Mouse (Mus musculus): ENCODE results near the gene Kit. TPM values are rescaled to one million over a fixed set of nuclear protein-coding genes. Genes with fewer than 3 reads are reported as not detected.

The Kit gene
- polyA plus RNA-seq, 1 experiment = 7.8 TPM

DNA sequence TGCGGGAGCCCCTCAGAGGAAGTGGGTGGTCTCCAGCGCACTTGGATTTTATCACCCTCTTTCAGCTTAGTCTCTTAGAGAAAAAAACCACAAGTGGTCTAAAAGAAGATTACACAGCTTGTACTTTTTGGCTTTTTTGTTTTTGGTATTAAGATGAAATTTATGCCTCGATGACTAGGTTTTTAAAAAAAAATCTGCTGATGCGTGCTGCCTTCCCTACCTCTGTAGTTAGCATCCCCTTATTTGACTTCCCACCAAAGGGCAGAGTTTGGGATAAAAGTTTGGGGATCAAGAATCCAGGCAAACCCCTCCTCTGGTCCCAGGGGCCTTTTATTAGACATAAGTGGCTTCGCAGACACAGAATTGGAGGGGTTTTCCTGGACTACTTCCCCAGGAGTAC, 4.5 kb downstream of the Kit start:
- H3K4me1 ChIP-seq (ENCODE audit: control insufficient read depth, insufficient read depth, low read length) = peaks cover 6% of the 10 kb centered on the region
- no peak overlapping the region for H3K4me3 ChIP-seq (replicated peaks; ENCODE audit: control insufficient read depth, low read depth, low read length)
- H3K27ac ChIP-seq (ENCODE audit: control insufficient read depth, insufficient read depth, low read depth, low read length, poor library complexity) = no peak overlapping the region
- 21% methylated on average over 5 of the region's 5 CpGs for WGBS
- TF ChIP-seq CTCF (IDR thresholded peaks at IDR 0.05; ENCODE audit: control insufficient read depth, insufficient read depth, low read length) (no peak), POLR2A (IDR thresholded peaks at IDR 0.05; ENCODE audit: borderline replicate concordance, control insufficient read depth, low read depth, low read length) (no peak)

DNA sequence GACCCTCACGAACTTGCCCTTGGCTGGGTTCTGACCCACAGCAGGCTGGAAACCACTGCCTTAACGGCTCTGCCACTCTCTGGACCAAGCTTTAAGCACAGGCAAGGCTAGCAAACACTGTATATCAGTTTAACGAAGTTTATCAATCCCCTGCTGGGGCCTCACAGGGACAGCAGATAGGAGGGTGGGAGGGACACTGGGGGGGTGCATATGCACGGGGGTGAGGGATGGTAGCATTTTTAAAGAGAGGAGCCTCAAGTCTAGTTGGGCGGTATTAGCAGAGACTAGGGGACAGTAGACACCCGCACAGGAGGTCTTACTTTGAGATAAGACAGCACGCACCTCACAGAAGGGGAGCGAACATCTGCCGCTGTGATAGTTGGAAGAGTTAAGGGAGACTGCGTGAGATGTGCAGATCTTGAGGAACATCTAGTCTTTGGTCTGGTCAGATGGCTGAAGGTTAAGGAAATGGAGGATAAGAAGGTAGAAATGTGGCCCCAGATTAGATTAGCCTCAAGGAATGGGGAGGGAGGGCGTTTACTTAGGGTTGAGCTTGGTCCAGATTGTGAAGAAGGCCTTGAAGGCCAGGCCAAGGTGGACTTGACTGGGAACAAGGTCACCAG, 5.0 kb downstream of the Kit start:
- H3K4me3 ChIP-seq (replicated peaks; ENCODE audit: control insufficient read depth, low read depth, low read length) = no peak overlapping the region
- WGBS = 30% methylated on average over 11 of the region's 11 CpGs
- no peak overlapping the region for H3K27ac ChIP-seq (ENCODE audit: control insufficient read depth, insufficient read depth, low read depth, low read length, poor library complexity)

DNA sequence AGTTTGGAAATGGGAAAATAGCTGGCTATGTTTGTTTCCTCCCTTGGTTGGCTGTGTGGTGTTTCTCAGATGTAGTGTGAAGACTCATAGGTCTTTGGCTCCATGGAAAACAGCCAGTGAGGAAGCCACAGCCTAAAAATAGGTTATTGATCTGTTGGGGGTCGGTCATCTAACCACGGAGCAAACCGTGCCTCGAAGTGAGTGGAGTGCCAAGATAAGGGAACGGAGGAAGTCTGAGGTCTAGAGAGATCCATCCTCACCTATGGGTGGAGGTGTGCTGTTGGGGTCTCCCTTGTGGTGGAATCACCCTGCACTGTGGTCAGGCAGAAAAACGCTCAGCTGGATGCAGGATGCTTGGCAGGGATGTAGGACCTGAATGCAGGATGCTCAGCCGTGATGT, 7.2 kb downstream of the Kit start:
- peaks cover 6% of the 10 kb centered on the region for H3K4me1 ChIP-seq (ENCODE audit: control insufficient read depth, insufficient read depth, low read length)
- 24% methylated on average over 7 of the region's 7 CpGs for WGBS
- no peak overlapping the region for H3K4me3 ChIP-seq (replicated peaks; ENCODE audit: control insufficient read depth, low read depth, low read length)
- H3K27ac ChIP-seq (ENCODE audit: control insufficient read depth, insufficient read depth, low read depth, low read length, poor library complexity) = no peak overlapping the region
- TF ChIP-seq POLR2A (IDR thresholded peaks at IDR 0.05; ENCODE audit: borderline replicate concordance, control insufficient read depth, low read depth, low read length) = no peak

More for the DNA sequence above, 5.0 kb downstream of the Kit start:
- H3K4me1 ChIP-seq (ENCODE audit: control insufficient read depth, insufficient read depth, low read length) = peaks cover 6% of the 10 kb centered on the region
- TF ChIP-seq CTCF (IDR thresholded peaks at IDR 0.05; ENCODE audit: control insufficient read depth, insufficient read depth, low read length) (no peak), POLR2A (IDR thresholded peaks at IDR 0.05; ENCODE audit: borderline replicate concordance, control insufficient read depth, low read depth, low read length) (no peak)

DNA sequence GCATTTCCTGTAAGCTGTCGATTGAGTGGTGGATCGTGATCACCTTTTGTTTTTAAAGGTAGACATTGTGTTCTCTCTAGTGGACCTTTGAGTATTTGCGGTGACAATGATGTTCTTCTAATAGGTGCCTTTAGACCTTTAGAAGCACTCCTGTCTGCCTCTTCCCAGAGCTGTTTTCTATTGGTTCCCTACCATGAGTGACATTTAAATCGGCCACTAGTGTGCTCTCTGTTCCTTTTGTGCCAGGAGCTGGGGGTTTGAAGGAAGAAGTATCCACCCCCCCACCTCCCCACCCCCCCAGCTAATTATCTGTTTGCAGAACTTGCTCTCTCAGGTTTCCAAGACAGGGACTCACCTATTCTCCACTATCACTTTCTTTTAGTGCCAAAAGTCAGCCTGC, 13.1 kb downstream of the Kit start:
- no peaks in the 10 kb centered on the region for H3K4me1 ChIP-seq (ENCODE audit: control insufficient read depth, insufficient read depth, low read length)
- TF ChIP-seq POLR2A (IDR thresholded peaks at IDR 0.05; ENCODE audit: borderline replicate concordance, control insufficient read depth, low read depth, low read length) (no peak), CTCF (IDR thresholded peaks at IDR 0.05; ENCODE audit: control insufficient read depth, insufficient read depth, low read length) (no peak)
- H3K27ac ChIP-seq (ENCODE audit: control insufficient read depth, insufficient read depth, low read depth, low read length, poor library complexity) = no peak overlapping the region
- WGBS = 69% methylated on average over 4 of the region's 4 CpGs
- H3K4me3 ChIP-seq (replicated peaks; ENCODE audit: control insufficient read depth, low read depth, low read length) = no peak overlapping the region

DNA sequence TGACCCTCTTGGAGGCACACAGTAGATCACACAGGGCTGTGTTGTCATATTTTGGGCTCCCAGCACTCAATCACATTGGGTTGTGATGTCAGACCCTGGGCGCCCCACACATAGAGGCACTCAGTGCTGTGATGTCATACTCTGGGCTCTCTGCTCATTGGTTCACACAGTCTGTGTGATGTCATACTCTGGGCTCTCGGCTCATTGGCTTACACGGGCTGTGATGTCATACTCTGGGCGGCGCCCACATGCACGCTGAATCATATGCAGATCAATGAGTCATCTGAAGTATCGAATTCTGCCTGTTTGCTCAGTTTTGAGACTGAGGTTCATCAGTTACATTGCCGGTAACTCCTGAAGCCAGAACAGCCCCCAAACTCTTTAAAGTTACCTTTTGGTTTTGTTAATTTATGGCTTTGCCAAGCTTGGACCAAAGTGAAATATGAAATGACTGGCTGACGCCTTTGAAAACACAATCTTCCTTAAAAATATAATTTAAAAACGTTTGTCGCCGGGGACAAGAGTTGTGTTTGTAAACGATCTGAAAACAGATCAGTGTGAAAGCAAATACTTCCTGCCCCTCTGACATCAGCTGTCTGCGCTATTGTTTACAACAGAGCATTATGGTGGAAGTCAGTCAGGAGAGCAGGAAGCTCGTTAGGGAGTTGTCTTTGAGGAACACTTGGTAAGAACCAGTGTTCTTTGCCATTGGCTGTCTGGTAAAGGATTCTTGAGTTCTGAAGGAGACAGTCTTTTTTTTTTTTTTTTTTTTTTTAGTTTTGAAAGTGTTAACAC, 15.0 kb downstream of the Kit start:
- no peak overlapping the region for H3K4me3 ChIP-seq (replicated peaks; ENCODE audit: control insufficient read depth, low read depth, low read length)
- no peaks in the 10 kb centered on the region for H3K4me1 ChIP-seq (ENCODE audit: control insufficient read depth, insufficient read depth, low read length)
- WGBS = 64% methylated on average over 15 of the region's 15 CpGs
- no peak overlapping the region for H3K27ac ChIP-seq (ENCODE audit: control insufficient read depth, insufficient read depth, low read depth, low read length, poor library complexity)
- no peak for TF ChIP-seq CTCF (IDR thresholded peaks at IDR 0.05; ENCODE audit: control insufficient read depth, insufficient read depth, low read length)
- TF ChIP-seq POLR2A (IDR thresholded peaks at IDR 0.05; ENCODE audit: borderline replicate concordance, control insufficient read depth, low read depth, low read length) = no peak

DNA sequence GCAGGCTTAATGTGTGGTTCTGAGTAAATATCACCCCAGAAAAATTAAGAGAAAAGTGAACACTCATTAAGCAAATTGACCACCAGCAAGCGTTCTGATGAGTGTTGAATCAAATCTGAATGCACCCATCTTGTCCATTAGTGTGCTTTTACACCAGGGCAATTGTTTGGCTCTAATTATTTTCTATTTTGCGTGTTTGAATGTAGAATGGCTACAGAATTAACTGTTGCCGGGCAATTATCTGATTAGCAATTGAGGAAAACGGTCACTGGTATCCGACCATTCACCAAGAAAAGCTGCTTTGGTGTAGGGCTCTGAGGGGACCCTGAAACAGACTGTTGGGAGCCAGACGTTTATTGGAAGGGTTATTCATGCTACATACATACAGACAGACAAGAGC, 16.2 kb downstream of the Kit start:
- no peak for TF ChIP-seq CTCF (IDR thresholded peaks at IDR 0.05; ENCODE audit: control insufficient read depth, insufficient read depth, low read length)
- no peak for TF ChIP-seq POLR2A (IDR thresholded peaks at IDR 0.05; ENCODE audit: borderline replicate concordance, control insufficient read depth, low read depth, low read length)
- Histone ChIP-seq H3K27ac (ENCODE audit: control insufficient read depth, insufficient read depth, low read depth, low read length, poor library complexity) (no peak overlapping the region), H3K4me3 (replicated peaks; ENCODE audit: control insufficient read depth, low read depth, low read length) (no peak overlapping the region), H3K4me1 (ENCODE audit: control insufficient read depth, insufficient read depth, low read length) (no peaks in the 10 kb centered on the region)
- WGBS = 57% methylated on average over 6 of the region's 6 CpGs

DNA sequence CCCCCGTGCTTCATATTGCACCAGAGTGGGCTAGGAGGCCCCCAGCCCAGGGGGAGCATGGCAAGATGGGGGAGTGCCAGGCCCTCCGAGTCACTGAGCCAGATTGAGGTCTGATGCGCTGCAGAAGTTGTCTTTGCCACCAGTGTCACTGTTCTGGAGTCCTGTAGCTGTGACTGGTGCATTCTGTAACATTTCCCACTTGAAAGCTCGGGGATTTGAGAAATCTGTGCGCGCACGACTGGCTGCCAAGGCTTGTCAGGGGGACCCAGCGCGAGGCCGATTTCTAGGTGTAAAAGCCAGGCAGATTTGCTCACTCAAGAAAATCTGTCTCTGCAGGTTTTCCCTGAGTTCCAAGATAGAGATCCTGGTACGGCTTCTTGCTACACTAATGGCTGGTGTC, 16.9 kb downstream of the Kit start:
- WGBS = 82% methylated on average over 11 of the region's 11 CpGs
- Histone ChIP-seq H3K4me1 (ENCODE audit: control insufficient read depth, insufficient read depth, low read length) (no peaks in the 10 kb centered on the region; the same call in 1 of the 2 replicates), H3K4me3 (replicated peaks; ENCODE audit: control insufficient read depth, low read depth, low read length) (no peak overlapping the region), H3K27ac (ENCODE audit: control insufficient read depth, insufficient read depth, low read depth, low read length, poor library complexity) (no peak overlapping the region)
- TF ChIP-seq CTCF (IDR thresholded peaks at IDR 0.05; ENCODE audit: control insufficient read depth, insufficient read depth, low read length) (no peak), POLR2A (IDR thresholded peaks at IDR 0.05; ENCODE audit: borderline replicate concordance, control insufficient read depth, low read depth, low read length) (no peak)

DNA sequence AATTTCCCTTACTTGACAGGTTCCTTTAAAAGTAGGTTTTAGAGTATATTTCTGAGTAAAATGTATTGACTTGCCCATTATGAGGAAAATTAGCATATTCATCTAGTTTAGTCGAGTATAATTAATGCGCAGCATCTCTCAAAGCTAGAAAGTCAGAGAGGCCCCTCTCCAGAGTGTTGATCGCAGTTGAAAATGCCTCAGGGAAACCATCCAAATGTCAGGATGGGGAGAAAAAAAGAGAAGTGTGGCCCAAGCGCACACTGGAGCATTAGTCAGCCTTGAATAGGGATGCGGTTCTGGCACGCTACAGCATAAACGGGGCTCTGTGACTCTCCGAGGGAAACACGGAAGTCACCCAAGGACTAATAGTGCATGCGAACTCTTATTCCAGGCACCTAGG, 20.6 kb downstream of the Kit start:
- no peak for TF ChIP-seq CTCF (IDR thresholded peaks at IDR 0.05; ENCODE audit: control insufficient read depth, insufficient read depth, low read length)
- no peak for TF ChIP-seq POLR2A (IDR thresholded peaks at IDR 0.05; ENCODE audit: borderline replicate concordance, control insufficient read depth, low read depth, low read length)
- no peaks in the 10 kb centered on the region; the same call in 1 of the 2 replicates for H3K4me1 ChIP-seq (ENCODE audit: control insufficient read depth, insufficient read depth, low read length)
- no peak overlapping the region for H3K27ac ChIP-seq (ENCODE audit: control insufficient read depth, insufficient read depth, low read depth, low read length, poor library complexity)
- WGBS = 79% methylated on average over 10 of the region's 10 CpGs
- no peak overlapping the region for H3K4me3 ChIP-seq (replicated peaks; ENCODE audit: control insufficient read depth, low read depth, low read length)
